Mouse (Mus musculus) G1E (cell line): ENCODE results near the gene Cog1. TPM values are rescaled to one million over a fixed set of nuclear protein-coding genes. Genes with fewer than 3 reads are reported as not detected.
A peak's percentile ranks its signal among the peaks of the same experiment; 100 is the strongest.

Experiments
- ATAC-seq: 2 replicates; pipeline ENCODE4 v1.8.0; 2016; ENCODE audit warnings: mild to moderate bottlenecking; ENCODE audit not compliant: insufficient number of reproducible peaks, poor library complexity, low FRiP score, severe bottlenecking; ENCODE audit errors: extremely low read depth
- DNase-seq: peaks from one replicate; pipeline ENCODE4 v3.0.0; 2012; ENCODE audit warnings: low spot score
- H3K27me3 ChIP-seq: 2 replicates; pipeline ENCODE4 v1.6.1; 2012; ENCODE audit warnings: mild to moderate bottlenecking, low read length, inconsistent platforms; ENCODE audit not compliant: insufficient read depth
- H3K36me3 ChIP-seq: replicated peaks from 2 replicates; pipeline ENCODE3; 2012; ENCODE audit warnings: mild to moderate bottlenecking, inconsistent platforms
- H3K4me1 ChIP-seq: 2 replicates; pipeline ENCODE4 v1.6.1; 2012; ENCODE audit warnings: low read depth, low read length, inconsistent platforms, mixed read lengths; ENCODE audit not compliant: insufficient read depth
- H3K4me3 ChIP-seq: 2 replicates; pipeline ENCODE4 v1.5.1; 2012; ENCODE audit warnings: low read depth, mild to moderate bottlenecking, inconsistent platforms, low read length, moderate library complexity, mixed read lengths
- H3K9me3 ChIP-seq: replicated peaks from 2 replicates; pipeline ENCODE4 v1.6.1; 2012; ENCODE audit warnings: inconsistent platforms
- CTCF ChIP-seq: IDR thresholded peaks from 2 replicates; pipeline ENCODE4 v1.5.1; 2012; ENCODE audit warnings: low read depth, low read length, inconsistent platforms, mixed read lengths
- GATA1 ChIP-seq: IDR thresholded peaks from 2 replicates; pipeline ENCODE4 v1.6.1; 2012; ENCODE audit warnings: borderline replicate concordance, low read length, inconsistent platforms, mixed read lengths
- GATA2 ChIP-seq: IDR thresholded peaks from 2 replicates; pipeline ENCODE4 v1.6.1; 2012; ENCODE audit warnings: low read depth, low read length, inconsistent platforms, borderline replicate concordance
- POLR2AphosphoS5 ChIP-seq: IDR thresholded peaks from 2 replicates; pipeline ENCODE4 v1.6.1; 2012; ENCODE audit warnings: low read depth, low read length, inconsistent platforms; ENCODE audit not compliant: insufficient replicate concordance
- TAL1 ChIP-seq: conservative IDR thresholded peaks from 2 replicates; pipeline ENCODE4 v1.6.1; 2012; ENCODE audit warnings: low read depth, low read length, inconsistent platforms, mixed read lengths
- polyA plus RNA-seq: library from polyadenylated mRNA; stranded (reverse); fragments of >175 nt; gene quantifications from 2 replicates; pipeline ENCODE4 v1.2.3, GENCODE M21; 2012
- total RNA-seq, 2 experiments: library from RNA; stranded (forward) in 1 of 2; stranded (reverse) in 1 of 2; fragments of 200-1000 nt in 1 of 2; fragments of >200 nt in 1 of 2; fragmentation: Nextera tagmentation in 1 of 2; gene quantifications; 2 replicates each; pipeline ENCODE4 v1.2.3; 2014 to 2017

Gene Cog1
- total and polyA plus RNA-seq, 3 experiments = 22.4 to 33.3 (median 30.9) TPM

GRCm38 (mm10) chr11:113668857-113669256 lies 19.9 kb downstream of the Cog1 start:
- Histone ChIP-seq H3K4me1 (peaks cover 53% of the 10 kb centered on the region), H3K9me3 (no peaks in the 10 kb centered on the region)

GRCm38 (mm10) chr11:113669711-113670110 lies 20.7 kb downstream of the Cog1 start:
- Histone ChIP-seq H3K36me3 (peaks cover 88% of the 10 kb centered on the region), H3K9me3 (no peaks in the 10 kb centered on the region), H3K4me3 (no peak overlapping the region), H3K4me1 (peaks cover 50% of the 10 kb centered on the region), H3K27me3 (no peaks in the 10 kb centered on the region)
- DNase-seq = no peak
- no peak for ATAC-seq
- TF ChIP-seq POLR2AphosphoS5 (no peak), GATA1 (no peak), TAL1 (no peak), CTCF (no peak), GATA2 (no peak)

More at GRCm38 (mm10) chr11:113668857-113669256, 19.9 kb downstream of the Cog1 start:
- ATAC-seq (no peak), DNase-seq (no peak)
- H3K36me3 ChIP-seq = peaks cover 88% of the 10 kb centered on the region
- no peak for TF ChIP-seq CTCF
- no peak for TF ChIP-seq POLR2AphosphoS5
- TF ChIP-seq TAL1 = no peak
- TF ChIP-seq GATA1 = no peak
- TF ChIP-seq GATA2 = no peak
- no peak overlapping the region for H3K4me3 ChIP-seq
- no peaks in the 10 kb centered on the region for H3K27me3 ChIP-seq

GRCm38 (mm10) chr11:113673614-113674013 lies 24.6 kb downstream of the Cog1 start:
- H3K4me1 ChIP-seq = peaks cover 41% of the 10 kb centered on the region
- DNase-seq (no peak), ATAC-seq (no peak)
- TF ChIP-seq POLR2AphosphoS5 (no peak), TAL1 (no peak), GATA1 (no peak), GATA2 (no peak), CTCF (no peak)
- no peaks in the 10 kb centered on the region for H3K27me3 ChIP-seq
- H3K36me3 ChIP-seq = peaks cover 94% of the 10 kb centered on the region
- H3K4me3 ChIP-seq = no peak overlapping the region
- no peaks in the 10 kb centered on the region for H3K9me3 ChIP-seq

GRCm38 (mm10) chr11:113674595-113674994 lies 25.6 kb downstream of the Cog1 start:
- TF ChIP-seq CTCF (no peak), GATA1 (no peak), GATA2 (no peak), POLR2AphosphoS5 (no peak), TAL1 (no peak)
- no peak for DNase-seq
- H3K36me3 ChIP-seq = peaks cover 90% of the 10 kb centered on the region
- no peaks in the 10 kb centered on the region for H3K9me3 ChIP-seq
- H3K4me1 ChIP-seq = peaks cover 38% of the 10 kb centered on the region
- H3K4me3 ChIP-seq = no peak overlapping the region
- H3K27me3 ChIP-seq = no peaks in the 10 kb centered on the region
- ATAC-seq = no peak

- TF ChIP-seq POLR2AphosphoS5 (no peak), TAL1 (no peak), CTCF (no peak), GATA1 (no peak), GATA2 (no peak)
- H3K36me3 ChIP-seq = peaks cover 74% of the 10 kb centered on the region
- ATAC-seq = no peak
- no peak overlapping the region for H3K4me3 ChIP-seq
- no peak for DNase-seq
- peaks cover 50% of the 10 kb centered on the region for H3K4me1 ChIP-seq
- no peaks in the 10 kb centered on the region for H3K9me3 ChIP-seq
- no peaks in the 10 kb centered on the region for H3K27me3 ChIP-seq
Measured at GRCm38 (mm10) chr11:113676847-113677246, 27.9 kb downstream of the Cog1 start.

- ATAC-seq = no peak
- Histone ChIP-seq H3K36me3 (peaks cover 68% of the 10 kb centered on the region), H3K9me3 (no peaks in the 10 kb centered on the region), H3K4me1 (peaks cover 53% of the 10 kb centered on the region), H3K4me3 (no peak overlapping the region), H3K27me3 (no peaks in the 10 kb centered on the region)
- TF ChIP-seq GATA1 = no peak
- no peak for TF ChIP-seq GATA2
- no peak for TF ChIP-seq POLR2AphosphoS5
- no peak for TF ChIP-seq TAL1
- no peak for TF ChIP-seq CTCF
- no peak for DNase-seq
Measured at GRCm38 (mm10) chr11:113677378-113677777, 28.4 kb downstream of the Cog1 start.

- no peaks in the 10 kb centered on the region for H3K9me3 ChIP-seq
- ATAC-seq (no peak), DNase-seq (no peak)
- H3K4me3 ChIP-seq = peak overlapping the region; percentile 53; the same call in 1 of the 2 replicates
- TF ChIP-seq GATA1 = no peak
- TF ChIP-seq CTCF = no peak
- TF ChIP-seq GATA2 = no peak
- no peak for TF ChIP-seq TAL1
- TF ChIP-seq POLR2AphosphoS5 = no peak
- H3K36me3 ChIP-seq = peaks cover 60% of the 10 kb centered on the region
- H3K27me3 ChIP-seq = no peaks in the 10 kb centered on the region
- peaks cover 53% of the 10 kb centered on the region for H3K4me1 ChIP-seq
Measured at GRCm38 (mm10) chr11:113678373-113678772, 29.4 kb downstream of the Cog1 start.
